13 mouse cellular contexts compared by ENCODE assay signal in the genomic region with DNA sequence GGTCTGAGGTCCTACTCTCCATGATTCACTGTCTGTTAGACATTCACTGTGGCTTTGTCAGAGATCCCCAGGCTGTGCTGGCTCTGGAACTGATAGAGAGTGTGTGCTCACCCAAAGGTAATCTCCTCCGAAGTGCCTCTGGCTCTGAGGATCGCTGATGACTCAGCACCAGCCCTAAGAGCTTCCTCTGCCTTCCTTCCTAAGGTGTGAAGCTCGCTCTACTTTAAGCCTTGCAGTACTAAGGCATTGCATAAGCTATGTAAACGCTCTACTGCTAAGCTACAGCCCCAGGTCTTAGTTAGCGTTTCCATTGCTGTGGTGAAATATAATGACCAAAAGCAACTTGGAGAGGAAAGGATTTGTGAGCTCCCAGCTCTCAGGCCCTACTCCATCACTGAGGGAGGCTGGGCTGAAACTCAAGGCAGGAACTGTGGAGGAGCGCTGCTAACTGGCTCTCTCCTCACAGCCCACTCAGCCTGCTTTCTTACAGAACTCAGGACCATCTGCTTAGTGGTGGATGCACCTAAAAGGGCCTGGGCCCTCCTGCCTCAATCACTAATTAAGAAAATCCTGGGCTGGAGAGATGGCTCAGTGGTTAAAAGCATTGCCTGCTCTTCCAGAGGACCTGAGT. TPM values are rescaled to one million over a fixed set of nuclear protein-coding genes. Genes with fewer than 3 reads are reported as not detected.
DNase-seq lines count a peak whose midpoint lies in the region; ATAC-seq lines count a peak whose summit lies in the region.
"Had no signal": no experiment of that assay in that cellular context is flagged by ENCODE, and none has a peak within 500 bp of the region (broad histone marks: within the 10 kb centered on the region; RNA-seq: fewer than 3 reads in every experiment).

No protein-coding gene starts in this region.

- H3K36me3 ChIP-seq in lung, embryonic 16.5 days (ENCODE audit: control insufficient read depth, insufficient read depth, low read length), result no peaks in the 10 kb centered on the region
- H3K36me3 ChIP-seq: G1E; hindbrain, embryonic 12.5 days; midbrain, embryonic 15.5 days had no signal

- H3K9ac ChIP-seq in lung, embryonic 16.5 days (ENCODE audit: low read length), result no peak overlapping the region
- H3K9ac ChIP-seq: hindbrain, embryonic 12.5 days; liver, embryonic 14.5 days; midbrain, embryonic 15.5 days had no signal

- no peaks in the 10 kb centered on the region for H3K27me3 ChIP-seq in lung, embryonic 16.5 days (ENCODE audit: control insufficient read depth, insufficient read depth, low read depth, low read length)
- H3K27me3 ChIP-seq: midbrain, embryonic 15.5 days had no signal

- peaks cover 18% of the 10 kb centered on the region for H3K4me1 ChIP-seq in lung, embryonic 16.5 days (replicated peaks; ENCODE audit: control insufficient read depth, insufficient read depth, low read length)

- H3K4me3 ChIP-seq in lung, embryonic 16.5 days (ENCODE audit: low read length), result no peak overlapping the region
- H3K4me3 ChIP-seq: hindbrain, embryonic 12.5 days; midbrain, embryonic 15.5 days had no signal

- 0 out of 2 replicates have a peak overlapping the region, but pooled peaks have one; percentile 47 for H3K27ac ChIP-seq in lung, embryonic 16.5 days (ENCODE audit: low read length)
- H3K27ac ChIP-seq: hindbrain, embryonic 12.5 days; liver, embryonic 14.5 days; midbrain, embryonic 15.5 days had no signal

- no peaks in the 10 kb centered on the region for H3K9me3 ChIP-seq in lung, embryonic 16.5 days (ENCODE audit: control insufficient read depth, low read length)
- H3K9me3 ChIP-seq: G1E; hindbrain, embryonic 12.5 days; midbrain, embryonic 15.5 days had no signal

- H3K4me2 ChIP-seq in lung, embryonic 16.5 days (ENCODE audit: low read depth, low read length), result no peak overlapping the region
- H3K4me2 ChIP-seq: hindbrain, embryonic 12.5 days; midbrain, embryonic 15.5 days had no signal

- WGBS in lung, embryonic 16.5 days, result 26% methylated on average over 6 of the region's 6 CpGs

- peak; percentile 66 to 70 for DNase-seq in right cerebral cortex, adult 2 months (ENCODE audit: low spot score in 2 of 2)
- no peak for DNase-seq in right cerebral cortex, postnatal 10 days (ENCODE audit: low spot score in 2 of 2)
- no peak for DNase-seq in thymus, postnatal 14 days
- DNase-seq in kidney, postnatal 14 days, result no peak
- DNase-seq in layer of hippocampus, adult 8-10 months (ENCODE audit: low spot score in 2 of 2), result no peak
- DNase-seq: adrenal gland, postnatal 10 days; cerebellum, adult 8-10 months had no signal

- ATAC-seq in common myeloid progenitor, adult 5-6 weeks (replicated peaks; ENCODE audit: low read depth, poor library complexity, severe bottlenecking), result peak; percentile 35; the same call in 1 of the 2 replicates
- no peak for ATAC-seq in lung, embryonic 16.5 days (ENCODE audit: low read depth)
- ATAC-seq: midbrain, embryonic 15.5 days had no signal

RNA-seq across cellular contexts. Expression of a gene that starts 7.6 kb away (rescaled TPM):
- total RNA-seq in common myeloid progenitor, adult 5-6 weeks (2017), result not detected in 2 replicates
- 11.0 and 13.2 TPM in 2 replicates for polyA plus RNA-seq in lung, embryonic 16.5 days (2015; fragmentation: Nextera tagmentation; extraction: Ambion mirVana)
- total RNA-seq in layer of hippocampus, adult 8-10 months (2022), result 1 to 10 TPM; 6.5 to 9.7 (median 7.3) TPM
- total RNA-seq: G1E had no signal
- polyA plus RNA-seq: G1E had no signal

RNA-seq across cellular contexts. Expression of a gene that starts 31.4 kb away (rescaled TPM):
- total RNA-seq in common myeloid progenitor, adult 5-6 weeks (2017), result 418 and 473 TPM in 2 replicates
- polyA plus RNA-seq in lung, embryonic 16.5 days (2015; fragmentation: Nextera tagmentation; extraction: Ambion mirVana), result 1,125 and 1,193 TPM in 2 replicates
- 1,000 to 10,000 TPM; 1,385 to 1,484 (median 1,437) TPM for total RNA-seq in layer of hippocampus, adult 8-10 months (2022)

Comparison
In these comparisons a context has a peak if more than half of its experiments do, and no peak if none do; other contexts are left out.
1. DNase-seq: peak in right cerebral cortex, adult 2 months (2 of 2); none in right cerebral cortex, postnatal 10 days (0 of 2), thymus, postnatal 14 days (single experiment), kidney, postnatal 14 days (single experiment) and layer of hippocampus, adult 8-10 months (0 of 2).